Mouse (Mus musculus) E14TG2a.4 (cell line): ENCODE data around the gene Fbxw18.
"Not testable (repeated sequence)": the region's sequence is repeated elsewhere in the genome, so short reads cannot be mapped to it uniquely, and the experiment has no call there.

Source experiments
- H3K27me3 ChIP-seq: 2 replicates; pipeline ENCODE4 v1.6.1; 2014; ENCODE audit warnings: low read length, control low read depth; ENCODE audit not compliant: insufficient read depth
- H3K36me3 ChIP-seq: 2 replicates; pipeline ENCODE4 v1.6.1; 2014; ENCODE audit warnings: low read length, control low read depth; ENCODE audit not compliant: insufficient read depth
- H3K4me1 ChIP-seq: replicated peaks from 2 replicates; pipeline ENCODE4 v1.6.1; 2014; ENCODE audit warnings: low read depth, low read length, control low read depth
- H3K4me3 ChIP-seq: replicated peaks from 2 replicates; pipeline ENCODE4 v1.5.1; 2014; ENCODE audit warnings: mild to moderate bottlenecking, low read length
- H3K9me3 ChIP-seq: 2 replicates; pipeline ENCODE4 v1.6.1; 2014; ENCODE audit warnings: low read length, control low read depth
- CTCF ChIP-seq: conservative IDR thresholded peaks from 2 replicates; pipeline ENCODE4 v1.5.1; 2014; ENCODE audit warnings: low read length
- NANOG ChIP-seq: IDR thresholded peaks from 2 replicates; pipeline ENCODE4 v1.6.1; 2014; ENCODE audit warnings: borderline replicate concordance, low read length, mixed read lengths
- POU5F1 ChIP-seq: IDR thresholded peaks from 2 replicates; pipeline ENCODE4 v1.6.1; 2014; ENCODE audit warnings: low read length, borderline replicate concordance

Fbxw18 gene

GRCm38 (mm10) chr9:109702600-109702999 lies at the start of gene Fbxw18:
TSS of gene Fbxw18 (minus strand) at chr9:109702700.
- H3K27me3 ChIP-seq, H3K36me3 ChIP-seq, H3K9me3 ChIP-seq, H3K4me3 ChIP-seq, H3K4me1 ChIP-seq: not testable (repeated sequence)

- H3K4me3 ChIP-seq, H3K36me3 ChIP-seq, H3K9me3 ChIP-seq, H3K4me1 ChIP-seq, H3K27me3 ChIP-seq: not testable (repeated sequence)
Observed at GRCm38 (mm10) chr9:109745989-109746388, 43.5 kb upstream of the Fbxw18 start, which contains the start of gene Fbxw26. TSS of gene Fbxw26 (minus strand) at chr9:109746089.

GRCm38 (mm10) chr9:109685299-109685698 lies 17.2 kb downstream of the Fbxw18 start:
- no peaks in the 10 kb centered on the region for H3K4me1 ChIP-seq
- H3K4me3 ChIP-seq, result no peak overlapping the region
- H3K36me3 ChIP-seq, result no peaks in the 10 kb centered on the region
- no peaks in the 10 kb centered on the region for H3K27me3 ChIP-seq
- TF ChIP-seq POU5F1 (no peak), NANOG (no peak), CTCF (peak; percentile 85)
- H3K9me3 ChIP-seq, result peaks cover 3% of the 10 kb centered on the region; the same call in 1 of the 2 replicates

GRCm38 (mm10) chr9:109664552-109664951 lies 37.9 kb downstream of the Fbxw18 start, which contains the start of gene Fbxw25:
TSS of gene Fbxw25 (minus strand) at chr9:109664652.
- not testable (repeated sequence) for H3K36me3 ChIP-seq, H3K4me1 ChIP-seq

More at GRCm38 (mm10) chr9:109664552-109664951, 37.9 kb downstream of the Fbxw18 start, which contains the start of gene Fbxw25:
- not testable (repeated sequence) for H3K4me3 ChIP-seq, H3K27me3 ChIP-seq, H3K9me3 ChIP-seq
